Mouse (Mus musculus) myocyte (in vitro differentiated cells): ENCODE results near the gene Zc3h6. TPM values are rescaled to one million over a fixed set of nuclear protein-coding genes. Genes with fewer than 3 reads are reported as not detected.

Experiments
- H3K27me3 ChIP-seq: one replicate; pipeline ENCODE4 v1.6.1; 2011; ENCODE audit not compliant: control insufficient read depth, insufficient read depth, insufficient read length
- H3K36me3 ChIP-seq: one replicate; pipeline ENCODE4 v1.6.1; 2011; ENCODE audit not compliant: control insufficient read depth, insufficient read depth
- H3K4me2 ChIP-seq: one replicate; pipeline ENCODE4 v1.6.1; 2011; ENCODE audit warnings: low read depth, control low read depth
- H3K4me3 ChIP-seq: one replicate; pipeline ENCODE4 v1.5.1; 2011; ENCODE audit warnings: mild to moderate bottlenecking, control low read depth, moderate library complexity
- H3K79me2 ChIP-seq: one replicate; pipeline ENCODE4 v1.6.1; 2011; ENCODE audit not compliant: control insufficient read depth, insufficient read depth
- H3ac ChIP-seq: one replicate; pipeline ENCODE4 v1.6.1; 2011; ENCODE audit not compliant: control insufficient read depth, insufficient read length
- CEBPB ChIP-seq: IDR thresholded peaks from 2 replicates; pipeline ENCODE4 v1.6.1; 2011; ENCODE audit warnings: mild to moderate bottlenecking, moderate library complexity; ENCODE audit not compliant: poor library complexity, insufficient read depth, severe bottlenecking
- E2F4 ChIP-seq: IDR thresholded peaks from one replicate; pipeline ENCODE4 v1.6.1; 2011; ENCODE audit warnings: mild to moderate bottlenecking, control low read depth, moderate library complexity; ENCODE audit not compliant: insufficient read depth
- MAX ChIP-seq: IDR thresholded peaks from one replicate; pipeline ENCODE4 v1.6.1; 2011; ENCODE audit warnings: low read depth, mild to moderate bottlenecking, control low read depth
- MYOD1 ChIP-seq, 3 experiments: IDR thresholded peaks; one replicate each; pipeline ENCODE4 v1.6.1; 2011; ENCODE audit warnings: control low read depth in 2 of 3, low read depth in 2 of 3, mild to moderate bottlenecking in 2 of 3, moderate library complexity in 1 of 3; ENCODE audit not compliant: insufficient read length in 2 of 3, control insufficient read depth in 1 of 3
- MYOG ChIP-seq, 3 experiments: IDR thresholded peaks; one replicate each; pipeline ENCODE4 v1.6.1; 2011; ENCODE audit warnings: control low read depth in 2 of 3, low read depth in 2 of 3, mild to moderate bottlenecking in 2 of 3; ENCODE audit not compliant: insufficient read length in 2 of 3, control insufficient read depth in 1 of 3, insufficient read depth in 1 of 3
- POLR2A ChIP-seq: IDR thresholded peaks from one replicate; pipeline ENCODE4 v1.6.1; 2011; ENCODE audit warnings: low read depth, mild to moderate bottlenecking, control low read depth, moderate library complexity; ENCODE audit not compliant: insufficient read length
- POLR2AphosphoS2 ChIP-seq: IDR thresholded peaks from one replicate; pipeline ENCODE4 v1.6.1; 2011; ENCODE audit warnings: low read depth, control low read depth; ENCODE audit not compliant: insufficient read length
- REST ChIP-seq: IDR thresholded peaks from one replicate; pipeline ENCODE4 v1.6.1; 2011; ENCODE audit warnings: mild to moderate bottlenecking, control low read depth, moderate library complexity; ENCODE audit not compliant: insufficient read depth, insufficient read length
- SRF ChIP-seq: IDR thresholded peaks from one replicate; pipeline ENCODE4 v1.6.1; 2011; ENCODE audit warnings: low read depth; ENCODE audit not compliant: control insufficient read depth, insufficient read length
- TCF12 ChIP-seq: IDR thresholded peaks from one replicate; pipeline ENCODE4 v1.6.1; 2011; ENCODE audit warnings: mild to moderate bottlenecking, control low read depth; ENCODE audit not compliant: poor library complexity, insufficient read depth, severe bottlenecking
- TCF3 ChIP-seq: IDR thresholded peaks from one replicate; pipeline ENCODE4 v1.6.1; 2011; ENCODE audit warnings: low read depth, control low read depth; ENCODE audit not compliant: insufficient read length
- USF1 ChIP-seq: IDR thresholded peaks from one replicate; pipeline ENCODE4 v1.6.1; 2011; ENCODE audit warnings: low read depth, mild to moderate bottlenecking, control low read depth, moderate library complexity
- polyA plus RNA-seq: library from polyadenylated mRNA; unstranded; fragments of >200 nt; fragmentation: generic; extraction: Trizol; gene quantifications from one replicate; pipeline ENCODE4 v1.2.1, GENCODE M21; 2012; ENCODE audit warnings: missing spikeins

Zc3h6 gene
- polyA plus RNA-seq, 1 experiment = 1.6 TPM

GRCm38 (mm10) chr2:128943538-128944528 lies 23.4 kb upstream of the Zc3h6 start, which contains the start of gene Zc3h8:
TSS of gene Zc3h8 (minus strand) at chr2:128944077.
- peak within 1 kb of the TSS; percentile 48 for H3K4me3 ChIP-seq
- TF ChIP-seq SRF = no peak
- TF ChIP-seq POLR2AphosphoS2 = peak; percentile 70
- TF ChIP-seq POLR2A = peak; percentile 89
- no peak for TF ChIP-seq USF1
- TF ChIP-seq MAX = no peak
- no peak for TF ChIP-seq CEBPB
- TF ChIP-seq REST = no peak
- no peak for TF ChIP-seq TCF3
- peak in 2 of 3 experiments; percentile 1 to 38 for TF ChIP-seq MYOD1 (IDR thresholded peaks at IDR 0.05; ENCODE audit: control insufficient read depth in 1 of 3, insufficient read length in 2 of 3, low read depth in 2 of 3)
- no peak for TF ChIP-seq TCF12
- TF ChIP-seq MYOG (IDR thresholded peaks at IDR 0.05; ENCODE audit: control insufficient read depth in 1 of 3, insufficient read depth in 1 of 3, insufficient read length in 2 of 3, low read depth in 2 of 3) = peak in 1 of 3 experiments; percentile 14
- no peak for TF ChIP-seq E2F4

GRCm38 (mm10) chr2:128947962-128948588 lies 19.1 kb upstream of the Zc3h6 start:
- no peak overlapping the region for H3K4me2 ChIP-seq
- TF ChIP-seq MAX = no peak
- no peak for TF ChIP-seq REST
- TF ChIP-seq E2F4 = no peak

More at GRCm38 (mm10) chr2:128943538-128944528, 23.4 kb upstream of the Zc3h6 start, which contains the start of gene Zc3h8:
- H3ac ChIP-seq = peak within 1 kb of the TSS; percentile 71
- H3K79me2 ChIP-seq = no peaks in the 10 kb centered on the region
- peak within 1 kb of the TSS; percentile 99 for H3K4me2 ChIP-seq
- H3K36me3 ChIP-seq = no peaks in the 10 kb centered on the region
- no peaks in the 10 kb centered on the region for H3K27me3 ChIP-seq

GRCm38 (mm10) chr2:128954186-128954585 lies 13.0 kb upstream of the Zc3h6 start:
- no peak overlapping the region for H3ac ChIP-seq
- H3K27me3 ChIP-seq = no peaks in the 10 kb centered on the region
- H3K4me2 ChIP-seq = no peak overlapping the region
- TF ChIP-seq TCF12 = no peak
- no peak for TF ChIP-seq POLR2A
- no peak for TF ChIP-seq SRF
- no peak for TF ChIP-seq REST
- TF ChIP-seq MAX = no peak
- no peak for TF ChIP-seq E2F4
- no peak for TF ChIP-seq POLR2AphosphoS2
- TF ChIP-seq USF1 = no peak
- no peak for TF ChIP-seq MYOD1 (IDR thresholded peaks at IDR 0.05; ENCODE audit: control insufficient read depth in 1 of 3, insufficient read length in 2 of 3, low read depth in 2 of 3)
- TF ChIP-seq CEBPB = no peak
- TF ChIP-seq TCF3 = no peak
- no peak for TF ChIP-seq MYOG (IDR thresholded peaks at IDR 0.05; ENCODE audit: control insufficient read depth in 1 of 3, insufficient read depth in 1 of 3, insufficient read length in 2 of 3, low read depth in 2 of 3)
- no peaks in the 10 kb centered on the region for H3K36me3 ChIP-seq
- H3K4me3 ChIP-seq = no peak overlapping the region
- no peaks in the 10 kb centered on the region for H3K79me2 ChIP-seq

More at GRCm38 (mm10) chr2:128947962-128948588, 19.1 kb upstream of the Zc3h6 start:
- H3ac ChIP-seq = no peak overlapping the region
- H3K4me3 ChIP-seq = no peak overlapping the region
- H3K36me3 ChIP-seq = no peaks in the 10 kb centered on the region
- no peaks in the 10 kb centered on the region for H3K79me2 ChIP-seq
- H3K27me3 ChIP-seq = no peaks in the 10 kb centered on the region

- H3K4me3 ChIP-seq = no peak overlapping the region
- H3K4me2 ChIP-seq = no peak overlapping the region
Observed at GRCm38 (mm10) chr2:128965505-128966105, 1.6 kb upstream of the Zc3h6 start.

More at GRCm38 (mm10) chr2:128965505-128966105, 1.6 kb upstream of the Zc3h6 start:
- Histone ChIP-seq H3K79me2 (peaks cover 8% of the 10 kb centered on the region), H3K36me3 (no peaks in the 10 kb centered on the region), H3ac (no peak overlapping the region), H3K27me3 (no peaks in the 10 kb centered on the region)
- TF ChIP-seq POLR2A = no peak
- TF ChIP-seq REST = no peak
- no peak for TF ChIP-seq MYOD1 (IDR thresholded peaks at IDR 0.05; ENCODE audit: control insufficient read depth in 1 of 3, insufficient read length in 2 of 3, low read depth in 2 of 3)
- TF ChIP-seq MAX = no peak
- TF ChIP-seq SRF = no peak
- TF ChIP-seq POLR2AphosphoS2 = no peak
- TF ChIP-seq CEBPB = no peak
- no peak for TF ChIP-seq MYOG (IDR thresholded peaks at IDR 0.05; ENCODE audit: control insufficient read depth in 1 of 3, insufficient read depth in 1 of 3, insufficient read length in 2 of 3, low read depth in 2 of 3)
- TF ChIP-seq USF1 = no peak
- TF ChIP-seq TCF12 = no peak
- TF ChIP-seq TCF3 = no peak
